Mouse (Mus musculus) MEL (cell line): ENCODE results near the gene Gm10428. TPM values are rescaled to one million over a fixed set of nuclear protein-coding genes. Genes with fewer than 3 reads are reported as not detected.

ENCODE experiments used
- DNase-seq: peaks from one replicate; pipeline ENCODE4 v3.0.0; 2011; ENCODE audit warnings: low read depth, low spot score
- H3K27ac ChIP-seq: 2 replicates; pipeline ENCODE4 v1.5.1; 2012; ENCODE audit warnings: low read depth, mild to moderate bottlenecking, control low read depth, low read length, moderate library complexity; ENCODE audit not compliant: control insufficient read depth
- H3K27me3 ChIP-seq, 2 experiments: fragments of 150-350 bp in 1 of 2; sonication (generic) in 1 of 2; 2 replicates each; pipeline ENCODE4 v1.6.1; 2012; ENCODE audit warnings: low read length in 2 of 2, mild to moderate bottlenecking in 2 of 2, improper control_type of control experiment in 1 of 2, moderate library complexity in 1 of 2; ENCODE audit not compliant: insufficient read depth in 2 of 2, control insufficient read depth in 1 of 2
- H3K36me3 ChIP-seq, 2 experiments: 2 replicates each; pipeline ENCODE4 v1.6.1; 2012 to 2014; ENCODE audit warnings: low read length in 2 of 2, improper control_type of control experiment in 1 of 2, inconsistent platforms in 1 of 2, mild to moderate bottlenecking in 1 of 2; ENCODE audit not compliant: insufficient read depth in 2 of 2, control insufficient read depth in 1 of 2
- H3K4me1 ChIP-seq, 2 experiments: fragments of 150-350 bp in 1 of 2; sonication (generic) in 1 of 2; 2 replicates each; pipeline ENCODE4 v1.6.1; 2012; ENCODE audit warnings: low read length in 2 of 2, improper control_type of control experiment in 1 of 2, mild to moderate bottlenecking in 1 of 2; ENCODE audit not compliant: insufficient read depth in 2 of 2, control insufficient read depth in 1 of 2
- H3K4me3 ChIP-seq, 2 experiments: fragments of 150-350 bp in 1 of 2; sonication (generic) in 1 of 2; 2 replicates each; pipeline ENCODE4 v1.5.1; 2012; ENCODE audit warnings: low read depth in 2 of 2, low read length in 2 of 2, mild to moderate bottlenecking in 2 of 2, moderate library complexity in 2 of 2, control low read depth in 1 of 2, improper control_type of control experiment in 1 of 2; ENCODE audit not compliant: control insufficient read depth in 1 of 2, insufficient read depth in 1 of 2
- H3K79me2 ChIP-seq: 2 replicates; pipeline ENCODE4 v1.6.1; 2012; ENCODE audit warnings: mild to moderate bottlenecking, low read length, moderate library complexity; ENCODE audit not compliant: control insufficient read depth, poor library complexity, insufficient read depth
- H3K9ac ChIP-seq: 2 replicates; pipeline ENCODE4 v1.6.1; 2012; ENCODE audit warnings: low read depth, mild to moderate bottlenecking, control low read depth, low read length, moderate library complexity; ENCODE audit not compliant: control insufficient read depth, poor library complexity, severe bottlenecking
- H3K9me3 ChIP-seq: fragments of 150-350 bp; sonication (generic); replicated peaks from 2 replicates; pipeline ENCODE4 v1.6.1; 2012; ENCODE audit warnings: mild to moderate bottlenecking, low read length, improper control_type of control experiment, moderate library complexity; ENCODE audit not compliant: insufficient read depth
- BHLHE40 ChIP-seq: IDR thresholded peaks from 2 replicates; pipeline ENCODE4 v1.6.1; 2012; ENCODE audit warnings: low read depth, mild to moderate bottlenecking, inconsistent platforms, low read length, improper control_type of control experiment, borderline replicate concordance
- CHD1 ChIP-seq: IDR thresholded peaks from 2 replicates; pipeline ENCODE4 v1.6.1; 2012; ENCODE audit warnings: low read depth, mild to moderate bottlenecking, inconsistent platforms, low read length, improper control_type of control experiment
- CHD2 ChIP-seq: IDR thresholded peaks from 2 replicates; pipeline ENCODE4 v1.6.1; 2011; ENCODE audit warnings: low read length, improper control_type of control experiment
- ELF1 ChIP-seq: IDR thresholded peaks from 2 replicates; pipeline ENCODE4 v1.6.1; 2014; ENCODE audit warnings: low read depth, mild to moderate bottlenecking, inconsistent platforms, low read length, improper control_type of control experiment, moderate library complexity
- EP300 ChIP-seq, 2 experiments: IDR thresholded peaks; 2 replicates each; pipeline ENCODE4 v1.6.1; 2011; ENCODE audit warnings: improper control_type of control experiment in 2 of 2, low read length in 2 of 2, low read depth in 1 of 2, mild to moderate bottlenecking in 1 of 2
- ETS1 ChIP-seq: IDR thresholded peaks from 2 replicates; pipeline ENCODE4 v1.6.1; 2012; ENCODE audit warnings: low read depth, mild to moderate bottlenecking, inconsistent platforms, low read length, improper control_type of control experiment, moderate library complexity
- GATA1 ChIP-seq: IDR thresholded peaks from 2 replicates; pipeline ENCODE4 v1.6.1; 2011; ENCODE audit warnings: low read depth, low read length, improper control_type of control experiment
- HCFC1 ChIP-seq: IDR thresholded peaks from 2 replicates; pipeline ENCODE4 v1.6.1; 2012; ENCODE audit warnings: low read depth, mild to moderate bottlenecking, inconsistent platforms, low read length, improper control_type of control experiment, moderate library complexity
- JUND ChIP-seq: IDR thresholded peaks from 2 replicates; pipeline ENCODE4 v1.6.1; 2011; ENCODE audit warnings: low read depth, mild to moderate bottlenecking, improper control_type of control experiment, low read length
- MAFK ChIP-seq: IDR thresholded peaks from 2 replicates; pipeline ENCODE4 v1.6.1; 2011; ENCODE audit warnings: low read depth, mild to moderate bottlenecking, low read length, improper control_type of control experiment, borderline replicate concordance
- MAX ChIP-seq: IDR thresholded peaks from 2 replicates; pipeline ENCODE4 v1.6.1; 2011; ENCODE audit warnings: low read length, improper control_type of control experiment
- MAZ ChIP-seq: IDR thresholded peaks from 2 replicates; pipeline ENCODE4 v1.6.1; 2012; ENCODE audit warnings: low read depth, mild to moderate bottlenecking, inconsistent platforms, low read length, improper control_type of control experiment
- MEF2A ChIP-seq: IDR thresholded peaks from 2 replicates; pipeline ENCODE4 v1.6.1; 2014; ENCODE audit warnings: low read depth, mild to moderate bottlenecking, inconsistent platforms, low read length, improper control_type of control experiment; ENCODE audit not compliant: poor library complexity, insufficient replicate concordance, severe bottlenecking; ENCODE audit errors: extremely low read depth
- NELFE ChIP-seq: IDR thresholded peaks from 2 replicates; pipeline ENCODE4 v1.6.1; 2011; ENCODE audit warnings: low read depth, low read length, improper control_type of control experiment
- NRF1 ChIP-seq: IDR thresholded peaks from 2 replicates; pipeline ENCODE4 v1.6.1; 2014; ENCODE audit warnings: low read depth, mild to moderate bottlenecking, inconsistent platforms, low read length, improper control_type of control experiment, moderate library complexity; ENCODE audit not compliant: poor library complexity, insufficient read depth, severe bottlenecking
- POLR2A ChIP-seq, 2 experiments: IDR thresholded peaks; 2 replicates each; pipeline ENCODE4 v1.6.1; 2011 to 2012; ENCODE audit warnings: low read length in 2 of 2, mild to moderate bottlenecking in 2 of 2, control low read depth in 1 of 2, improper control_type of control experiment in 1 of 2, low read depth in 1 of 2, moderate library complexity in 1 of 2; ENCODE audit not compliant: control insufficient read depth in 1 of 2, insufficient read depth in 1 of 2, poor library complexity in 1 of 2
- POLR2AphosphoS5 ChIP-seq: IDR thresholded peaks from 2 replicates; pipeline ENCODE4 v1.6.1; 2012; ENCODE audit warnings: low read depth, borderline replicate concordance, mild to moderate bottlenecking, inconsistent platforms, low read length, moderate library complexity, mixed read lengths
- RAD21 ChIP-seq: IDR thresholded peaks from 2 replicates; pipeline ENCODE4 v1.6.1; 2011; ENCODE audit warnings: mild to moderate bottlenecking, low read depth, low read length, improper control_type of control experiment
- TAL1 ChIP-seq: IDR thresholded peaks from 2 replicates; pipeline ENCODE4 v1.6.1; 2012; ENCODE audit warnings: mild to moderate bottlenecking, inconsistent platforms, low read length, moderate library complexity, mixed read lengths
- TBP ChIP-seq: IDR thresholded peaks from 2 replicates; pipeline ENCODE4 v1.8.0; 2011; ENCODE audit warnings: low read depth, low read length, improper control_type of control experiment
- TCF12 ChIP-seq: IDR thresholded peaks from 2 replicates; pipeline ENCODE4 v1.6.1; 2014; ENCODE audit warnings: low read depth, mild to moderate bottlenecking, inconsistent platforms, low read length, improper control_type of control experiment, moderate library complexity
- UBTF ChIP-seq: IDR thresholded peaks from 2 replicates; pipeline ENCODE4 v1.6.1; 2012; ENCODE audit warnings: low read depth, mild to moderate bottlenecking, inconsistent platforms, low read length, improper control_type of control experiment, moderate library complexity, borderline replicate concordance; ENCODE audit not compliant: insufficient read depth
- USF1 ChIP-seq: IDR thresholded peaks from 2 replicates; pipeline ENCODE4 v1.6.1; 2014; ENCODE audit warnings: low read depth, mild to moderate bottlenecking, inconsistent platforms, low read length, improper control_type of control experiment, moderate library complexity
- USF2 ChIP-seq, 2 experiments: IDR thresholded peaks; 2 replicates each; pipeline ENCODE4 v1.6.1; 2011 to 2012; ENCODE audit warnings: improper control_type of control experiment in 2 of 2, low read length in 2 of 2, borderline replicate concordance in 1 of 2, inconsistent platforms in 1 of 2, low read depth in 1 of 2, mild to moderate bottlenecking in 1 of 2; ENCODE audit not compliant: insufficient read depth in 1 of 2
- ZC3H11A ChIP-seq: IDR thresholded peaks from 2 replicates; pipeline ENCODE4 v1.6.1; 2012; ENCODE audit warnings: low read depth, mild to moderate bottlenecking, inconsistent platforms, low read length, improper control_type of control experiment
- ZKSCAN1 ChIP-seq: IDR thresholded peaks from 2 replicates; pipeline ENCODE4 v1.6.1; 2012; ENCODE audit warnings: low read depth, mild to moderate bottlenecking, inconsistent platforms, low read length, improper control_type of control experiment, moderate library complexity
- polyA plus RNA-seq, 2 experiments: library from polyadenylated mRNA; stranded (reverse) in 1 of 2; unstranded in 1 of 2; fragments of >175 nt in 1 of 2; fragments of >200 nt in 1 of 2; gene quantifications; 2 replicates each; pipeline versions ENCODE4 v1.2.1 to v1.2.4; 2012; ENCODE audit warnings: low replicate concordance in 2 of 2, low read depth in 1 of 2; ENCODE audit not compliant: insufficient read length in 2 of 2, insufficient read depth in 1 of 2, missing spikeins in 1 of 2
- total RNA-seq: library from RNA; depleted of rRNA; stranded (reverse); fragments of 300-350 nt; gene quantifications from 2 replicates; pipeline ENCODE4 v1.2.3, GENCODE M21; 2012

The Gm10428 gene
- total and polyA plus RNA-seq, 3 experiments = not detected

DNA sequence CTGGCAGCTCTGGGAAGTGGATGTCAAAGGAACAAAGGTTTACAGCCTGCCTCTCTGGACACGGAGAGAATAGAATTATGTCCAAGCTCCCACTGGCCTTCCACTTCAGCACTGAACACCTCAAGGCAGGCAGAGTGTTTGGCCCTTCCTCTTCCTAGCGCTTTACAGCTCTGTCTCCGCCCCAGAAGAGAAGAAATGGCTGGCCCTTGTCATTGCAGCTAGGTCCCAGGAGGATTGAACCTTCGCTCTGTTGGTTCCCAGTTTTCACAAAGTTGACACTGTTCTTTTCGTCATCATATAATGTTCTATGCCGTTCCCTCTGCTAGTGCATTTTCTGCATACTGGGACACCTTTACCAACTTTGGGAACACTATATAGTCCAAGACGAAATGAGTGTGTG, 44.6 kb upstream of the Gm10428 start:
- Histone ChIP-seq H3K9ac (no peak overlapping the region), H3K27me3 (peaks cover 4 to 14% of the 10 kb centered on the region in 2 experiments), H3K27ac (no peak overlapping the region), H3K36me3 (no peaks in the 10 kb centered on the region), H3K4me1 (no peaks in the 10 kb centered on the region), H3K79me2 (no peaks in the 10 kb centered on the region), H3K9me3 (no peaks in the 10 kb centered on the region), H3K4me3 (no peak overlapping the region)
- no peak for DNase-seq
- TF ChIP-seq TBP (no peak), USF2 (IDR thresholded peaks at IDR 0.05; ENCODE audit: borderline replicate concordance in 1 of 2, insufficient read depth in 1 of 2, low read depth in 1 of 2, low read length in 2 of 2) (no peak), CHD1 (no peak), RAD21 (no peak), ZC3H11A (no peak), POLR2AphosphoS5 (no peak), BHLHE40 (no peak), EP300 (IDR thresholded peaks at IDR 0.05; ENCODE audit: low read depth in 1 of 2, low read length in 2 of 2) (no peak), GATA1 (no peak)
- TF ChIP-seq, all 39 proteins: peak for 0

GRCm38 (mm10) chr11:62710657-62711056, 42.2 kb upstream of the Gm10428 start:
- H3K36me3 ChIP-seq = no peaks in the 10 kb centered on the region
- no peaks in the 10 kb centered on the region for H3K4me1 ChIP-seq
- DNase-seq = no peak
- H3K9me3 ChIP-seq = no peaks in the 10 kb centered on the region
- no peaks in the 10 kb centered on the region for H3K79me2 ChIP-seq
- TF ChIP-seq TCF12 (no peak), NRF1 (no peak), BHLHE40 (no peak), CHD2 (no peak), ELF1 (no peak), TBP (no peak)
- TF ChIP-seq, all 39 proteins: peak for 0
- Histone ChIP-seq H3K4me3 (no peak overlapping the region), H3K9ac (no peak overlapping the region), H3K27ac (no peak overlapping the region), H3K27me3 (peaks cover 5 to 17% of the 10 kb centered on the region in 2 experiments)

- Histone ChIP-seq H3K4me1 (no peaks in the 10 kb centered on the region), H3K9me3 (no peaks in the 10 kb centered on the region; the same call in 1 of the 2 replicates), H3K27ac (no peak overlapping the region), H3K4me3 (no peak overlapping the region), H3K9ac (no peak overlapping the region), H3K27me3 (peaks cover 5 to 8% of the 10 kb centered on the region in 2 experiments), H3K36me3 (no peaks in the 10 kb centered on the region), H3K79me2 (no peaks in the 10 kb centered on the region)
- DNase-seq = no peak
- TF ChIP-seq TAL1 (no peak), MAFK (no peak), MAZ (no peak), ETS1 (no peak), POLR2AphosphoS5 (no peak), JUND (no peak), MAX (no peak), HCFC1 (no peak), POLR2A (IDR thresholded peaks at IDR 0.05; ENCODE audit: control insufficient read depth in 1 of 2, insufficient read depth in 1 of 2, low read depth in 1 of 2, low read length in 2 of 2, poor library complexity in 1 of 2) (no peak), UBTF (no peak), USF1 (no peak), MEF2A (no peak), ZKSCAN1 (no peak), GATA1 (no peak), NELFE (no peak)
These were observed 24.6 kb upstream of the Gm10428 start for GRCm38 (mm10) chr11:62728276-62728675.
